Mouse (Mus musculus) layer of hippocampus, adult 9-11 months (tissue): Measurements from ENCODE around the gene Cdhr5.
A peak's percentile ranks its signal among the peaks of the same experiment; 100 is the strongest.

Experiments used
- DNase-seq: peaks from one replicate; pipeline ENCODE4 v3.0.0; 2022

The Cdhr5 gene

GRCm38 (mm10) chr7:141276546-141276945 lies at the start of gene Cdhr5:
TSS of gene Cdhr5 (minus strand) at chr7:141276786.
- no peak for DNase-seq

DNA sequence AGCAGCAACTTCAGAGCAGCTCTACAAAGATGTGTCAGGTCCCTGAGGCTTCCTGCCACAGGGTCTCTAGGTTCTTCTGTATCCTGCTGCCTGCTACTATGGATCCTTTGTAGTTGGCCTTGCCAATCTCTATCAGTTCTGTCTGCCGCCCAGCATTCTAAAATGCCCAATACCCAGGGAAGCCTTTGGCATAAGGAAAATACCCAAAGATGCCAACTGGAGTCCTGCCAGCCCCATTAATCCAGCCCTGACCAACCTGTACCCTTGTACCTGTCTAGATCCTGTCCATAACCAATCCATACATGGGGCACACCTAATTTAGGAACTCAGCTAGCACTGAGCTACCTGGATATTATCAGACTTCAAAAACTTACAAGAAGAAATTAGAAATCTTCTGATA lies 48.1 kb upstream of the Cdhr5 start:
- DNase-seq = no peak

GRCm38 (mm10) chr7:141319446-141319845 lies 42.9 kb upstream of the Cdhr5 start:
- DNase-seq = no peak

DNA sequence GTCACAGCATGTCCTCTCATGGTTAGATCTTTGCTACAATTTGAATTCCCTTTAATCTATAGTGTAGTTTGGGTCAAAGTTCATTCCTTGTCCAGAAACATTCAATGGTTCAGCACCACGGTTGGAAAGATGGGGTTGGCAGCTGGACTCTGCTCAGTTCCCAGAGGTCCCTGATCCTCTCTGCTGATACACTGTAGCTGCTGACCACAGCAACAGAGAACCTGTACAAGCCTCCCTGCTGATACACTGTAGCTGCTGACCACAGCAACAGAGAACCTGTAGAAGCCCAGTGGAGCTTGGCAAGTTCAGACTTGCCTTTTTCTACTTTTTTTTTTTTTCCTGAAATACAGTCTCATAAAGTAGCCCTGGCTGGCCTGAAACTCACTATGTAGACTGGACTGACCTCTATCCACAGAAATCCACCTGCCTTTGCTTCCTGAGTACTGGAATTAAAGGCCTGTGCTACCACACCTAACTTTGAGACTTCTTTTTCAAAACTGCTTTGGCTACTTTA lies 41.1 kb upstream of the Cdhr5 start:
- DNase-seq = no peak

DNA sequence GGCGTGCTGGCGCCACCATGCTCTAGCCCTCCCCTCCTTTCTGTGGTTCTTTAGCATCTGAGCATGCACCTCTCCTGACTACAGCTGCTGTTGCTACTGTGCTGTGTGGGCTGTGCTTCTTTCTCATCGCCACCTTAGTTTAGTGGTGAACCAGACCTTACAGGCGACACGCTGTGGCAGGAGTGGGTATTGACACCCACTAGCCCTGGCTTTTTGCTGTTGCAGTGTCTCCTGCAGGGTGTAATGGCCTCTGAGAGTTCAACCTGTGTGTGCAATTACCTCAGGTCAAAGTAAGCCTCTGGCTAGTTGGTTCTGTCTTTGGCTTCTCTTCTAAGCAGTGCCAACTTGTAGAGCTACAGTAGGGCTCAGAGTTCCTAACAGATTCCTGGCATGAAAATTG lies 39.4 kb upstream of the Cdhr5 start:
- peak; percentile 29 for DNase-seq

GRCm38 (mm10) chr7:141315076-141315475 lies 38.5 kb upstream of the Cdhr5 start:
- DNase-seq = peak; percentile 24

DNA sequence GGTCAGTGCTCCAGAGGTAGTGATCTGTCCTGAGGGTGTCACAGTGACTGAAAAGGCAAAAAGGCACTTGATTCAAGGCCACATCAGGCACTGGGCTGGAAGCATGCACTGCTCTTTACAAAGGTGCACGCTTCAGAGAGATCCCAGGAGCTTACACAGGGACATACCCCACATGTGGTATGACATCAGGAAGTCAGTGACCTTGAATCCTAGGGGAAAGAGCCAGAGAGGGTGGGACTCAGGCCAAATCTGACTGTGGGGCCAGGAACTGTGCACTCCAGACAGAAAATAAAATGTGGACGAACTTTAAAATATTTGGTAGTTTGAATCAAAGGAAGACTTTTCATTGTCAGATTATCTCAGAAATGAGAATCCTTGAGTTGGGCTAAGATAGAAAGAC lies 37.8 kb upstream of the Cdhr5 start:
- DNase-seq = no peak

DNA sequence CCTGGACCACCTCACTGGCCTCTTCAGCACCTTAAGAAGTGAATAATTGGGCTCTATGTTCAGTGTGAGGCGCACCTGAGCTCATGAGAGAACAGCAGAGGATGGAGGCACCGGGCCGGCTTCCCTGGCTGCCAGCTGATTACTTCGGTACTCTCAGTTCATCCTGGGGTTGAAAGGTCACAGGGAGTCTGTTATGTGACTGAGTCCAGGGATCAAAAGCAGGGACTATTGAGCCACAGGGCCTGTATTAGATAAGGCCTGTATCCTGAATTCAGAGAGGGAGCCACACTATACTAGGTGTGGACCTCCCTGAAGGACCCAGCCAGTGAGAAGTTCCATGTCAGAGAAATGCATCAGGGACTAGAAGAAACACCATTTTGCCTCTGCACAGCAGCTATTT lies 28.0 kb upstream of the Cdhr5 start:
- no peak for DNase-seq

GRCm38 (mm10) chr7:141302702-141303268 lies 26.2 kb upstream of the Cdhr5 start:
- DNase-seq = no peak

DNA sequence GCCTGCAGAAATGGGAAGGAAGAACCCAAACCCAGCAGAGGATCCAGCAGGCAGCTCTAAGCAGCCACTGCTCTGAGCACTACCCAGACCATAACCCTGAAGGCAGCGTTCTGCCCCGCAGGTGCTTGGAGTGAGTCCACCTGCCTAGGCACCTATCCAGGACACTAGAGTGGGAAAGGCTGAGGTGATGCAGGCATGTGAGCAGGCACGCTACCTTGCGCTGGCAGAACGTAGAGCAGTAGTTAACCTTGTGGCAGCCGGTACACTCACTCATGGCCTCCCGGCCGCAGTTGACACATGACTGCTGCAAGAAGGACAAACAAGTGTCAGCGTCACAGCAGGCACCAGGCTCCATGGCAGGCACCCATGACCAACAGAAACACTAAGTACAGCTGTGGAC lies 24.8 kb upstream of the Cdhr5 start:
- no peak for DNase-seq

- DNase-seq = no peak
Measured at GRCm38 (mm10) chr7:141299175-141299574, 22.6 kb upstream of the Cdhr5 start.

- DNase-seq = no peak
Measured at GRCm38 (mm10) chr7:141297926-141298650, 21.5 kb upstream of the Cdhr5 start.

- no peak for DNase-seq
Measured at GRCm38 (mm10) chr7:141294479-141294878, 17.9 kb upstream of the Cdhr5 start.

DNA sequence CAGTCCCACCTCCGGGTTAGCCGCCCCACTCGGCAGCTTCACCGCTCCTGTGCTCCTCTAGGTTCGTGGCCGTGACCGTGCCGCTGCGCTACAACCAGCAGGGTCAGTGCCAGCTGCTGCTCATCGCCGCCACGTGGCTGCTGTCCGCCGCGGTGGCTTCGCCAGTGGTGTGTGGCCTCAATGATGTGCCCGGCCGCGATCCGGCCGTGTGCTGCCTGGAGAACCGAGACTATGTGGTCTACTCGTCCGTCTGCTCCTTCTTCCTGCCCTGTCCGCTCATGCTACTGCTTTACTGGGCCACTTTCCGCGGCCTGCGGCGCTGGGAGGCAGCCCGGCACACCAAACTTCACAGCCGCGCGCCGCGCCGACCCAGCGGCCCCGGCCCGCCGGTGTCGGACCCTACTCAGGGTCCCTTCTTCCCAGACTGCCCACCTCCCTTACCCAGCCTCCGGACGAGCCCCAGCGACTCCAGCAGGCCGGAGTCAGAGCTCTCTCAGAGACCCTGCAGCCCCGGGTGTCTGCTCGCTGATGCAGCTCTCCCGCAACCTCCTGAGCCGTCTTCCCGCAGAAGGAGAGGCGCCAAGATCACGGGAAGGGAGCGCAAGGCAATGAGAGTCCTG lies 17.4 kb upstream of the Cdhr5 start:
- no peak for DNase-seq

GRCm38 (mm10) chr7:141292583-141293388 lies 16.2 kb upstream of the Cdhr5 start:
- DNase-seq = no peak

DNA sequence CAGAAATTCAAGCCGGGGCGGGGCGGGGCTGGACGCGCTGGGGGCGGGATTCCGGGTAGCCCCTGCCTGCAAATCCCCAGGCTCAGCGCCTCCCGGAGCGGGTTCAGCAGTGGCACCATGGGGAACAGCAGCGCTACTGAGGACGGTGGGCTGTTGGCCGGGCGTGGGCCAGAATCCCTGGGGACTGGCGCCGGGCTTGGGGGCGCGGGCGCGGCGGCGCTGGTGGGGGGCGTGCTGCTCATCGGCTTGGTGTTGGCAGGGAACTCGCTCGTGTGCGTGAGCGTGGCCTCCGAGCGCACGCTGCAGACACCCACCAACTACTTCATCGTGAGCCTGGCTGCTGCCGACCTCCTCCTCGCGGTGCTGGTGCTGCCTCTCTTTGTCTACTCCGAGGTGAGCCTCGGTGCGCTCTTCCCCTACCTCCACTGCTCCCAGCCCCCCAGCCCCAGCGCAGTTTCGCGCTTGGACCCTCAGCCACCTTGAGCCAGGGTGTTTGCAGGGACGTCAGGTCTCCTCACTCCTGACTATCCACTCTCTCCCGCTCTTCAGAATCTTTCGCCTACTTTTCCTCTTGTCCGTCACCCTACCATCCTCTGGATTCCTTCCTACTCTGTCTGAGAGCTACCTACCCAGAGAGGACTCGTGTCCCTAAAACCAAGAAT lies 15.5 kb upstream of the Cdhr5 start, which contains the start of gene Drd4:
Drd4 (plus strand) TSS at position 86 of the 662 bp plus-strand sequence.
- DNase-seq = no peak

GRCm38 (mm10) chr7:141288042-141288441 lies 11.5 kb upstream of the Cdhr5 start:
- DNase-seq = no peak

DNA sequence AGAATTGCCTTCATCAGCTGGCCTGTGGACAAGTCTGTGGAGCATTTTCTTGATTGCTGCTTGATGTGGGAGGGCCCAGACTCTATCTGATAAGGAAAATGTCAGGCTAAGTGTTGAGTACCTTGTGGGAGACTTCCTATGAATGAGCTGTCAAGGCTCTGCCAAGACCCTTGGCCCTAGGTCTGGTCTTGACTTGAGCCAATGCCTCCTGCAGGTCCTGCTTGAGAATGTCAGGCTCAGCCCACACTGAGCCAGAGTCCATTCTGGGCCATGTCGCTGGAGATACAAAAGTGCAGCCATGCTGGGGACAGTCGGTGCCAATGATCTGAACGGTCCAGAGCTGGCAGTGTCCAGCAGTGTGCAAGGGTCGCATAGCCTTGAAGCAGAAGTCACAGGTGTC lies 6.2 kb upstream of the Cdhr5 start:
- no peak for DNase-seq

DNA sequence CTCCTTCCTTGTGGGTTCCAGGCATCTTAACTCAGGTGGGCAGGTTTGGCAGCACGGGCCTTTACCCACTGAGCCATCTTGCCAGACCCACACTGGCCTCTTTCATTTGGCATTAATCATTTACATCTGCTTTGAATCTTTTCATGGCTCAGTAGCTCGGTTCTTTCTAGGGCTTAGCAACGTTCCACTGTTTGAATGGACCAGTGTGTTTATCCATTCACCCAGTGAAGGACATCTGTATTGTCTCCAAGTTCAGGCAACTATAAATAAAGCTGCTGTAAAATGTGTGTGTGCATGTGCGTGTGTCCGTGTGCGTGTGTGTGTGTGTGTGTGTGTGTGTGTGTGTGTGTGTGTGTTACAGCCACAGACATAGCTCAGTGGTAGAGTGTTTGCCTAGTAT lies 4.9 kb upstream of the Cdhr5 start:
- no peak for DNase-seq

GRCm38 (mm10) chr7:141278766-141279590 lies 2.4 kb upstream of the Cdhr5 start, which contains the start of gene Sct:
TSS of gene Sct (minus strand) at chr7:141279133.
- DNase-seq = no peak
